Mouse (Mus musculus) right cerebral cortex, postnatal 14 days (tissue): ENCODE data around the gene Asap3.

Experiments
- DNase-seq: peaks from one replicate; pipeline ENCODE4 v3.0.0; 2022

Asap3 gene

GRCm38 (mm10) chr4:136206033-136206893 lies at the start of gene Asap3:
Gene Asap3 (plus strand): TSS chr4:136206365.
- DNase-seq, result peak; percentile 89

GRCm38 (mm10) chr4:136158498-136158897 lies 47.7 kb upstream of the Asap3 start:
- DNase-seq, result no peak

- DNase-seq, result peak; percentile 67
These were observed 46.3 kb upstream of the Asap3 start for GRCm38 (mm10) chr4:136159802-136160397.

GRCm38 (mm10) chr4:136163448-136163847 lies 42.7 kb upstream of the Asap3 start:
- peak; percentile 86 for DNase-seq

GRCm38 (mm10) chr4:136164981-136165380 lies 41.2 kb upstream of the Asap3 start:
- DNase-seq, result no peak

GRCm38 (mm10) chr4:136167701-136168100 lies 38.5 kb upstream of the Asap3 start:
- DNase-seq, result no peak

- no peak for DNase-seq
These were observed 35.8 kb upstream of the Asap3 start for GRCm38 (mm10) chr4:136170401-136170800.

GRCm38 (mm10) chr4:136171455-136171854 lies 34.7 kb upstream of the Asap3 start:
- no peak for DNase-seq

- peak; percentile 71 for DNase-seq
These were observed 34.1 kb upstream of the Asap3 start, which contains the start of gene E2f2 for GRCm38 (mm10) chr4:136172011-136172541. Gene E2f2 (plus strand): TSS chr4:136172394.

- DNase-seq, result peak; percentile 40
These were observed 33.5 kb upstream of the Asap3 start for GRCm38 (mm10) chr4:136172542-136173209.

- no peak for DNase-seq
These were observed 32.9 kb upstream of the Asap3 start for GRCm38 (mm10) chr4:136173210-136173715.

GRCm38 (mm10) chr4:136174216-136175193 lies 31.7 kb upstream of the Asap3 start:
- no peak for DNase-seq

- no peak for DNase-seq
These were observed 30.1 kb upstream of the Asap3 start for GRCm38 (mm10) chr4:136176022-136176552.

GRCm38 (mm10) chr4:136177244-136177611 lies 28.9 kb upstream of the Asap3 start:
- no peak for DNase-seq

GRCm38 (mm10) chr4:136177612-136178474 lies 28.3 kb upstream of the Asap3 start:
- DNase-seq, result no peak

GRCm38 (mm10) chr4:136178475-136178921 lies 27.7 kb upstream of the Asap3 start:
- DNase-seq, result no peak

GRCm38 (mm10) chr4:136179456-136179855 lies 26.7 kb upstream of the Asap3 start:
- no peak for DNase-seq

- peak; percentile 81 for DNase-seq
These were observed 26.2 kb upstream of the Asap3 start for GRCm38 (mm10) chr4:136179998-136180397.

GRCm38 (mm10) chr4:136180408-136181330 lies 25.5 kb upstream of the Asap3 start:
- peak; percentile 63 for DNase-seq
